Mouse (Mus musculus): ENCODE results near the gene Arid5b. TPM values are rescaled to one million over a fixed set of nuclear protein-coding genes. Genes with fewer than 3 reads are reported as not detected.

Gene Arid5b
- total RNA-seq, 2 experiments from 2014 or later = 32.3 to 35.0 TPM

DNA sequence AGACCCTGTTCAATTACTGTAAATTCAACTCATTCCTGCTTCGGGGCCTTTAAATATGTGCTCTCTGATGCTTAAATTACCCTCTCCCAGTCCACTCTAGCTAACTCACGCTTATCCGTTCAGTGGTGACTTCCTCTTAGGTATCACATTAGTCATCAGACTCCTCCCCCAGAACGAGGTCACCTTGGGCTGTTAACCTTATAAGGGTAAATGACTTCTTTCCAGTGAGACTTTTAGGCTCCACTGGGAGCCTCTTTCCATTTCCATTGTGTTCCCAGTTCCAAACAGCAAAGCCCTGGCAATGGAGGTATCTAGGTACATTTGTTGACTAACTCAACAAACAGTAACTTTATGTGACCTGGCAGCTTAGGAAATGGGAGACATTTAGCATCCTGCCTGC lies 186.7 kb downstream of the Arid5b start:
- DNase-seq (ENCODE audit: low spot score in 2 of 2) = no peak

DNA sequence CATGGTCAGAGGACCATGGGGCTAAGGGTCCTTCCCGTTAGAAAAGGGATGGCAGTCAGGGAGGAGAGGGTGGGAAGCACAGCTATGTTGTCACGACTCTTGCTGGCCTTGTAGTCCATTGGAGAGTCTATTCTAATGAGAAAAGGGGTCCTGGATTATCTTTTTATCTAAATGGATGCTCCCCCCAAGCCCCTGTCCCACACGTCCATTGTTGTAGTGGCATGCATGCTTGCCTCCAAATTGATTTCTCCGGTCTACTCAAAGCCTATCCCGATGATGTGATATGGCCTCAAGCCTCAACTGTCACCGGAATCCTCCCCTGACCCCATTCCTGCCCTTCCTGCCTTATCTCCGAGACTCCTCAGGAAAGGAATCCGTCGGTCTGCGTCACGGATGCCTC lies 187.5 kb downstream of the Arid5b start:
- DNase-seq (ENCODE audit: low spot score in 2 of 2) = no peak

DNA sequence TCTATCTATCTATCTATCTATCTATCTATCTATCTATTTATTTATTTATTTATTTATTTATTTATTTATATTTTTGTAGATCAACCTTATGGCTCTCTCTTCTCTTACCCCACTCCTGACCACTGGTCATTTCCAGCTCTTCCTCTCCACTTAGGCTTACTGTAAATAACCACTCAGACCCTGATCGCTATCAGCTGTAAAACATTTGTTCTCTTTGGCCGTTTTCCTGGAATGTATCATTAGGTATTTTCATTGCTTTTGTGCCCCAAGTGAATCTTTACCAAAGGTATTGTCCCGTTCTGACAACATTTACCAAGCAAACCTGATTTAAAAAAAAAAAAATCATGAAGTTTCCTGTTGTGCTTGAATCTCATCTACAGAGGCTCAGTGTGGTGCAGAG lies 188.0 kb downstream of the Arid5b start:
- no peak for DNase-seq (ENCODE audit: low spot score in 2 of 2)

DNA sequence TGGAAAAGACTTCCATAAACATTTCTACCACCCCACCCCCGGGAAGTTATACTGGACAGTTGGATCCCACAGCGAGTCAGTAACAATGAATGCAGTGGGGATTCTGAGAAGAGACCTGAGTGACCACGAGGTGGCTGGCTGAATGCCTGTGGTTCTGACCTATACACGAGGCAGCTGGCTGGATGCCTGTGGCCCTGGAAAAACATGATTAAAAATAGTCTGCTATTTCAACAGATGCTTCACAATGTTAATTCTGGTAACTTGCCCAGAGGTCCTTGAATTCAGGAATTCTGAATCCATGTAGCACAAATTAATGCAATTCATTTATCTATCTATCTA lies 188.4 kb downstream of the Arid5b start:
- no peak for DNase-seq (ENCODE audit: low spot score in 2 of 2)

DNA sequence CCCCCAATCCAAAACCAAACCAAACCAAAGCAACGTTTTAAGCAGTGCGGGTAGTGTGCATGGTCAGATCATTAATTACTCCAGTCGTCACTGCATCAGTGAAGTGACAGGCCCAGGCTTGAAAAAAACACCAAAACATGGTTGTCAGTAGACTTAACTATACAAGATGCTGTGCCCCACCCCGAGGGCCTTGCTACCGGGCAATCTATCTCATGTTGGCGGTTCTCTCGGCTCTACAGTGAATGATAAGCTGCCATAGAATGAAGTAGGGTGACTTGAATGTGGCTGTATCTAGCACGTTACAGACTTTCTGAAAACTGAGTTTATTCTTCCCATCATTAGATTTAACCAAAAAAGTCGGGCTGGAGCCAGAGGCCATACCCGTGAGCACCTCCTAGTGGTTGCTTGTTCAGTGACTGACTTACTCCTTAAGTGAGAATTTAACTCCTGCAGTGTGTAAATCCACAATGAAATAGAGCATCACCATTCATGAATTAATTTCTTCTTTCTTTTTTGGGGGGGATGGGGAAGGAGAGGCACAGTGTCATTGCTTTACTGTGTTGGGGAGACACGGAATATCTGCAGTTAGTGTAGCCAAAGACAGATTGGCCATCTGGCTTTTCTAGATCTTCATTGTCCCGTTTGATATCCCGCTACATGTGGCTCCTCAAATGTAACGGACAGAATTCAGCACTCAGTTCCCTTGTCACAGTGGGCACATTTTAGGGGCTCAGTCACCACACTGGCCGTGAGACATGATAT lies 188.9 kb downstream of the Arid5b start:
- DNase-seq (ENCODE audit: low spot score in 2 of 2) = no peak

DNA sequence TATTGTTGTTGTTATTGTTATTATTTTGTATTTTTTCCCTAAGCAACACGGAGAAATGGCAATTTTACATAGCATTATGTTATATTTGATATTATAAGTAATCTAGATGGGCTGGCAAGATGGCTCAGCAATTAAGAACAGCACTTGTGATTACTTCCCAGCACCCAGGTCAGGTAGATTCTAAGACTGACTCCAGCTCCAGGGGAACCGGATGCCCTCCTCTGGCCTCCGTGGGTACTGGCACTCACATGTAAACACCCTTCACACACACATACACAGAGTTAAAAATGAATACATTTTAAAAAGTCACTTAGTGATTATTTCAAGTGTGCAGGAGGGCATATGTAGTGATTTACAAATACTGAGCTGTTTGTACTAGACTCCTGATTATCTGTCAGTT lies 190.8 kb downstream of the Arid5b start:
- no peak for DNase-seq (ENCODE audit: low spot score in 2 of 2)

DNA sequence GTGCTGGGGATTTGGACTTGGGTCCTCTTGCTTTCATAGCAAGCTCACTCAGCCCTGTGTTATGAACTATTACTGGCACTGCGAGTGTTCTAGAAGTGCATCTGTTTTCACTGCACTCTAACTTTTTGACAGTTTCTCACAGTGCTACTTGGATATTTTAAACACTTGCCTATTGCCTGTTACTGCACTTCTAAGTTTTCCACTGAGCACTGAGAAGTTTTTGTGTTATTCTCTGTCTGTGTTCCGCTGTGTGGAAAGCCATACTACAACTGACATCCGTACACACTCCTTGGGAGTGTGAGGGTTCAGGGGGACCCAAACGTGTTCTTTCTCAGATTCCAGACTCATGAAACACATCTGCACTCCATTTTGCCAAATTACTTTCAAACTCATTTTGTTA lies 191.6 kb downstream of the Arid5b start:
- DNase-seq (ENCODE audit: low spot score in 2 of 2) = no peak

DNA sequence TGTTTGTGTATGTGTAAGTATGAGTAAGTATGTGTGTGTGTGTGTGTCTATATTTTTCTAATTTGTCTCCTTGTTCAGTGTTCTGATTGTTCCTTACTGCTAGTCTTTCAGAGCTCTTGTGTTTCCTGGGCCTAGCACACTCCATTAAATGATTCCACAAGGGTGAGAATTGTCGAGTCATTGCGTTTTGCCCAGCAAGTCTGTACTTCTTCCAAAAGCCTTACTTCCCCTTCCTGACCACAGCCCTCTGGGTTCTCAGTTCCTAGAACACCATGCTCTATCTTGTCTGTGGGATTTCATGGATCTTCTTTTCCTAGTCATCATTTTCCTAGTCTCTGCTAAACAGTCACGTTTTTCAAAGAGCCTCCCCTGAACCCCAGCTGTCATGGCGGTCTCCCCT lies 193.0 kb downstream of the Arid5b start:
- no peak for DNase-seq (ENCODE audit: low spot score in 2 of 2)

DNA sequence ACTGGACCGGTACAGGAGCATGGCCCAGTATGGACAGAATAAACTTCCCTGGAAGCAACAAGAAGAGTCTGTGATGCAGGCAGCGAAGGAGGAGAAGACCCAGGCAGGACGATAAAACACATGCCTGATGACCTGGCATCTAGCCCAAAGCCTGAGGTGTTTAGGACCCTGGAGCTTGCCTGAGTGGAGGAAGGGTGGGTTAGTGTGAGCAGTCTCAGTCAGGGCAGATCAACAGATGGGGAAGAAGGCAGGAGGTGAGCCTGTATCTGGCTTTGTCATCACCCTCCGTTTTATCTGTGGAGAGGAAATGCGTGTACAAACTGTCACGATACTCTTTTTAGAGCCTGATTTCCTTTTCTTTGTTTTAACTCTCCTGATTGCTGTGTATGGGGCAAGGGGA lies 196.8 kb downstream of the Arid5b start:
- no peak for DNase-seq (ENCODE audit: low spot score in 2 of 2)

DNA sequence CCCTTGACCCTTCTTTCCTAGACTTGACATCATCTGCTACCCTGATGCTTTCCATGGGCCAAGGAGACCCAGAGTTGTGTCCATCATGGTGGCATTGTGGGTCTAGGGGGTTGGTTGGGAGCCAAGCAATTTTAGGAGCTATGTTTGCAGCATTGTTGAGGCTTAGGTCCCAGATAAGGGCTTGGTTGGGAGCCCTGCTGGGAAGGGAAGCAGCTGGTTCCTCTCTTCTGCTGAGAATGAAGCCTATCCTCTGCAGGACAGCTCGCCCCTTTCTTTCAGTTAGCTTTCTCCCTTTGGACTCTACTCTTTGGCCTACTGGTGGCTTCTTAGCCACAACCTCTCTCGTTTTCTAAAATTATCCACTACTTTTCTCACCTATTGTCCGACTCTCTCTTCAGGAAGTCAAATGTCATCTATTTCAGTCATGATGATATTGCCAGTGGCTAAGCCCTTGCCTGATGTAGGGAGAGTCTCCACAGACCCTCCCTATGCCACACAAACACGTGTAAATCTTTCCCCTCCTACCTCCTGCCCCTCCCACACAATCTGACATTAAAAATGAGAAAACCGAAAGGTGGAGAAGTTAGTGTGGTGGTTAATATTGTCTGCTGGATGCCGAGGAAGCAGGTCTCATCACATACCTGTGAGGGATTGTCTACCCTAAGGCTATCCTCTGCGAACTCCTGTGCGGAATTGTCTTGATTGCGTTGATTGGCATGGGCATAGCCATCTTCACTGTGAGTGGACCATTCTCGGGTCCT lies 198.4 kb downstream of the Arid5b start:
- no peak for DNase-seq (ENCODE audit: low spot score in 2 of 2)

DNA sequence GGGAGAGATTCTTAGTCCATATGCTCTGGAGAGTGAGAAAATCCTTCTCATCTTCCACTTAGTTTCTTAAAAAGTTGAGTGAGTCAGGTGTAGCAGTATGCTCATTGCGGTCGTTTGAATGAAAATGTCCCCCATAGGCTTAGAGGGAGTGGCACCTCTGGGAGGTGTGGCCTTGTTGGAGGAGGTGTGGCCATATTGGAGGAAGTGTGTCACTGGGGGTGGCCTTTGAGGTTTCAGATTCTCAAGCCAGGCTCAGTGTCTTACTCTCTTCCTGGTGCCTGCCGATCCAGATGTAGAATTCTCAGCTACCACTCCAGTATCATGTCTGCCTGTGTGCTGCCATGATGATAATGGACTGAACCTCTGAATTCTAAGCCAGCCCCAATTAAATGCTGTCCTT lies 199.8 kb downstream of the Arid5b start:
- no peak for DNase-seq (ENCODE audit: low spot score in 2 of 2)

DNA sequence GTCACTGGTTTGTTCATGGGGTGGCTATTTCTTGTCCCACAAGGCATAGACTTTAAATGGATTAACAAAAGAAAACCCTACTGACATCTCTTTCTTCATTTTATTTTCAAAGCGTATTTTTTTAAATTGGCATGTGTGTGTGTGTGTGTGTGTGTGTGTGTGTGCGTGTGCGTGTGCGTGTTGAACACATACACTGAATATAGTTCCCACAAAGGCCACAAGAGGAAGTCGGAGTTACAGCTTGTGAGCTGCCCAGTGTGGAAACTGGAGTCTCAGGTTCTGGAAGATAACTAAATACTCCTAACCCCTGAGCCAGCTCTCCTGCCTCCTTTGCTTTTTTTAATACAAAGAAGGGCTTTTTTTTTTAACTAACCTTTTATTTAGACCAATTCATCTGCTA lies 203.4 kb downstream of the Arid5b start:
- no peak for DNase-seq (ENCODE audit: low spot score in 2 of 2)

DNA sequence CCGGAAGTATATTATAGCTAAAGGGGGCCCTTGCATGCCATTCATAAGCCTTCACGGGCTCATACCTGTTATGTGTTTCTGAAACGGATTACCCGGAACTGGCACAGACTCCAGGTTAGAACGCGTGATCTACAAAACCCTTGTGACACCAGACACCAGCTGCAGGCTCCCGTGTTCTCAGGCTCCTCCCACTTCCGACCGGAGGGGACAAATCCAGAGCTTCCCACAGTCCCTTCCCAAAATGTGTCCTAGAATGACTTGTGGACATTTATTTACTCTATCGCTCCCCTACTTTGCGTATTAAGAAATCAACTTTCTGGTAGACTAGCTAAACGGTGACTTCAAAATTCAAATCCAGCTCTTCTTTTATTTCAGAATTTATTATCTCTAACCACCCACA lies 204.2 kb downstream of the Arid5b start:
- no peak for DNase-seq (ENCODE audit: low spot score in 2 of 2)

DNA sequence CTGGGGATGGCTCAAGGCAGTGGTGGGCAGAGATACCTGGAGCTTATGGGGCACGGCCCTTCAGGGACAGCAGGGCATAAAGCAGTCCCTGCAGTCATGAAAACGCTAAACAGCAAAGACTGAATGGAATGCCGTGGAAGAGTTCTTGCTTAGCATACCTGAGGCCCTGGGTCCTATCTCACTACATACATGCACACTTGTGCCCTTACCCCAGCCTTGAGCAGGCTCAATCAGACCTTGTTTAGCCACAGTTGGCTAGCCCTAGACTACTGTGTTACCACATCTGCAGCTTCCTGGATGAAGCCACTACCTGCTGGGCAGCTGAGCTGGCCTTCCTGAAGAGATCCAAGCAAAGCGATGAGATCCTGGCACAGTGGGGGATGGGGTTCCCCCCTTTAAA lies 205.9 kb downstream of the Arid5b start:
- DNase-seq (ENCODE audit: low spot score in 2 of 2) = no peak

DNA sequence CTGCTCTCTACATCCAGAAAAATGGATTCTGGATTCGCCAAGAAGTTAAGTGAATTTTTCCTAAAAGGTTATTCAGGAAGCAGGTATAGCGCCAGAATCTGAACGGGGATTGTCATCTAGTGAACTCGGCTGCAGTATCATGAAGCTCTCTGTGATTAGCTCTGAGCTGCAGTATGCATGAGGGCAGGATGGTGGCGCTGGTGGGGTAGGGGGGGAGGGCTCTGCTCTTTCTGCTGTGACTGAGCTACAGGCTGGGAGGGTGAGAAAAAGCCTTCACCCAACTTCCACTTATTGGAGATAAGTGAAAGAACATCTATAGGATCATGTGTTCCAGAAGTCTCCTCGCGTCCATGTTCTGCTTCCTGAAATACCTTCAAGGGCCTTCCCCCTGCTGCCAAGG lies 207.5 kb downstream of the Arid5b start:
- no peak for DNase-seq (ENCODE audit: low spot score in 2 of 2)

DNA sequence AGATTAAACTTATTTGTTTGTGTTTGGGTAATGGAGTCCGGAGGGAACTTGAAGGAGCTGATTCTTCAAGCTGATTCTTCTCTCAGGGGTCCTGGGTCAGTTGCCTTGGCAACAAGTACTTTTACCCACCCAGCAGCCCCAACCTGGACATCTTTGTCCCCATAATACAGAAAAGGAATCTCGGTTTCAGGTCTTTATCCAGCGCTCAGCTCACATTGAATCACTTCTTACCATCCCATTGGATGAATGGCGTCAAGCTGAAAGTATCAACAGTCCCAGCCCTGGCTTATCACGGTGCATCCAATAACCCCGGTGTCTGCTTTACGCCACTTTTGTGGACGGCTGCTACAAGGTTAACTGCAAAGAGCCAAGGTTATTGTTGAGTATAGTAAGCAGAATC lies 210.1 kb downstream of the Arid5b start:
- DNase-seq (ENCODE audit: low spot score in 2 of 2) = no peak

DNA sequence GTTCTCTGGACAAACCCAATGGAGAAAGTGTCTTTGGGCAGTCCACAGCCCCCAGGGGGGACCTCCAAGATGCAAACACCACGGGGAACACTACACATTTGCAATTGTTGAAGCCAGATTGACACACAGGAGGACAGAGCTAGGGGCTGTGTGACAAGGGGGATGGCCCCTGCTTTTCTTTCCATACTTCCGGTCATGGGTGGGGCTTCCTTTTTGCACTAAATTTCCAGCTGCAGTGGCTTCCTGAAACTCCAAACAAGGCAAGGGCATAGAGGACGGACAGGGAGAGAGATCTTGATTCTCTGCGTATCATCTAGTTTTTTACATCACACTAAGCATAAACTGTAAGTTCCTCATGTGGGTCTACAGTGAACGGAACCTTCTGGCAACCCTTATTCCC lies 210.6 kb downstream of the Arid5b start:
- DNase-seq (ENCODE audit: low spot score in 2 of 2) = no peak

DNA sequence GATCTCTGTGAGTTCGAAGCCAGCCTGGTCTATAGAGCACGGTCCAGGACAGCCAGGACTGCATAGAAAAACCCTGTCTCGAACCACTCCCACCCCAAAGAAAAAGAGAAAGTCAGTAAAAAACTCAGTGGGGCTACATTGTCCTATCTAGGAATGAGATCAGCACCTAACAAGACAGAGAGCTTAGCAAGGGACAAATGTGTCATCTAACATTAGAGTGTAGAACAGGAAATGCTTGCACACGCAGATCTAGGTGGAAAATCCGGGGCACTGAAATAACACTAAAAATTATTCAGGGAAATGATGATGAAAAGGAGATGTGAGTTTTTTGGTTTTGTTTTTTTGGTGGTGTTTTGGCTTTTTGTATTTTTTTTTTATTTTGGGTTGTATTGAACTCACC lies 212.4 kb downstream of the Arid5b start:
- DNase-seq (ENCODE audit: low spot score in 2 of 2) = no peak

DNA sequence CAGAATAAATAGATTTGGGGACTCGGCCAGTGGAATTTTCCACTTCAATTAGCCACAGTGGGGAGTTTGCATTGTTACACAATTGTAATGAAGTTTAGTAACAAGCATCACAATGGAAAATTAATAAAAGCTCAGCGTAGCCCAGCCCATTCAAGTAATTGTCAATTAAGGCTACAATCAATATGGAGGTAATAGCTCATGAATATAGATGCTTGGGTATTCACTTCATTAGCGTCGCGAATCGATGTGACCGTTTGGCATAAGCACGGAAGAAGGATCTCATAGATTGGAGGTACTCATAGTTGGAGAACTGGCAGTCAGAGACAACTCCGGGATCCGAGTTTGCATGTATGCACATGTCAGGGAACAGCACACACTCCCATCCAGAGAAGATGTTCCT lies 214.0 kb downstream of the Arid5b start:
- DNase-seq (ENCODE audit: low spot score in 2 of 2) = no peak

DNA sequence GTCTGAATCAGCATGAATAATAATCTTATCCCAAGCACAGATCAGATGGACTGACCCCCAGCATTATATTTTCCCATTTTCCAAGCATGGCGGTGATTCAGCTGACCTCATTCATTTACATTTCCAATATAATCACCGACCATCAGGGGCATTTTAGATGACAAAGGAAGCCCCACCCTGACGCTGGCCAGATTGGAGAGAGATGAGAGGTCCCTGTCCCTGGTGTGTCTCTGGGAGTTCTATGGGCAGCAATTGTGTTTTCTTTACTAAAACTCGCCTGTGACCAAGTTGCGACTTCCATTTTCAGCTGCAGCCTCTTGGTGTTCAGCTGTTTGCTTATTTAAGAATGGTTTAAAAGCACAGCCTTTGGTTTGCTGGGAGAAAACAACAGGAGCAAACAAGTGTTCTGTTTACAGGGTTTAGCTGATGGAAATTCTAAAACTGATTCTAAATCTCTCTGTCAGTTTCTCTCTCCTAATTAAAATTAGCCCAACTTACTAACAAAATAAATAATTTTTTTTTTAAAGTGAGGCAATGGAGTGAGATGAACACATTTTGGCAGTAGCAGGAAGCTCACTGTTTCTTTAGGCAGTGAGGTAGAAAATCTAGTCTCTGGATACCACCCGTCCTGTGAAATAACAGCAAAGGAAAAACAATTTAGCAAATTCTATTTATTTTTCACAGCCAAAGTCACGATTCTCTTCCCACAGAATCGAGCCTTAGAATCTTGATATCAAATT lies 214.6 kb downstream of the Arid5b start:
- DNase-seq (ENCODE audit: low spot score in 2 of 2) = no peak

DNA sequence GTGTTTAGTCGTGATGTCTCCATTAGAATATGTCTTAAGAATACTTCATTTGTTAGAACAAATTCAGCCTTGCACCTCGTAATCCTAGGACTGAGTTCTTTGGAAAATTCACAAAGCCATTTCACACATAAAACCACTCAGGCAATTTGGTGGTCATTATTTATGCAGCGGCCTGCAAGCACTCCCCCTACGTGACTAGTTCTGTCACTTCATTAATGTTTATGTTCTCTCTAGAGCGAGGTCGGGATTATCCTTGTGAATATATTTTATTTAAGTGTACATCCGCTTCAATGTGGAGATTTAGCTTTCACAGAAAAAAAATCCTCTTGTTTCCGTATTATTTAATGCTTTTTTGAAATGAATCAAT lies 217.3 kb downstream of the Arid5b start:
- DNase-seq (ENCODE audit: low spot score in 2 of 2) = no peak

DNA sequence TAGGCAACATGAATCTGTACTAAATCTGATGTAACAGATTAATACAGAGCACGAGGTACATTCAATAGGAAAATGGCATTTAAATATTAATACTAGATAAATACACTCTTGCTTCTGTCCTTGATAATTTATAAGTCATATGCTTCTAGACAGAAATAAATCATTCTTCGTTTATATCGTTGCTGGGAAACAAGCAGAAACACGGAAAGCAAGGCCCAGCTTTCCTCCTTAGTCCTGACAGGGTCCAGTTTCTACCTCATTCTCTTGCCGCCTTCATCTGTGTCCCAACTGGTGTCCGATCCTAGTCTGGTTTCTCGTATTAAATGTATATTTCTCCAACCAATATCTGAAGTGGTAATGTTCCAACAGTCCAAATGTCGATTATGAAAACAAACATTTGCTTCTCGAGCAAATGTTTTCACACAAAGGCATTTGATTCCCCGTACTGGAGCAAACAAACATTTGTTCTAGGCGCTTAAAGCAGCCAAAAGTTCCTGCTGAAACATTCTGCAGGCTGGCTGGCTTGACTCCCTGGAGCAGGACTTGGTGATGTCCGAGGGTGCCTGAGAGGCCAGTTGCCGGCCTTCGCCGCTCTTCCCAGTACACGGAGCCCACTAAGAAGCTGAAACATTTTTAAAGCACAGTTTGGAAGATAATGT lies 217.8 kb downstream of the Arid5b start:
- DNase-seq (ENCODE audit: low spot score in 2 of 2) = no peak

Data from left cerebral cortex, adult 18-20 months (tissue).